20 mouse cellular contexts compared by ENCODE assay signal in the genomic region with DNA sequence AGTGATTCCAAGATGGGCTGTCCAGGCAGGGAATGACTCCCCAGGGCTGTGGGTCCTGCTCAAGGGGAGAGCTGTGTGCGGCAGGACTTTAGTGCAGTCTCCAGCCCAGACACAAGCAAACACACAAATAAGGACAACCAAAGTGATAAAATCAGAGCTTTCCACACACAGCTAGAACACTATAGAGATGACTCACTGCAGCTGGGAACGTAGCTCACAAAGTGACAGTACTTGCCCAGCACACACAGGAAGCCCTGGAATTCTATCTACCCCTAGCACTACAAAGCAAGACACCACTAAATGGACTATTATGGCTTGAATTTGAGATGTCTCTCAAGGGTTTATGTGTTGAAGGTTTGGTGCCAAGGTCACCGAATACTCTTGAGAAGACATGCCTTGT. TPM values are rescaled to one million over a fixed set of nuclear protein-coding genes. Genes with fewer than 3 reads are reported as not detected.
DNase-seq lines count a peak whose midpoint lies in the region; ATAC-seq and TF ChIP-seq lines count a peak whose summit lies in the region.
"Had no signal": no experiment of that assay in that cellular context is flagged by ENCODE, and none has a peak within 500 bp of the region (broad histone marks: within the 10 kb centered on the region; RNA-seq: fewer than 3 reads in every experiment).

No protein-coding gene starts in this region.

- ATAC-seq in frontal cortex, adult (ENCODE audit: low TSS enrichment) = peak; percentile 48
- ATAC-seq: forebrain, embryonic 13.5 days; forebrain, embryonic 15.5 days; forebrain, postnatal 0 days had no signal

- H3K36me3 ChIP-seq in C2C12 (ENCODE audit: control insufficient read depth, insufficient read depth) = no peaks in the 10 kb centered on the region
- H3K36me3 ChIP-seq: embryonic facial prominence, embryonic 10.5 days; embryonic facial prominence, embryonic 12.5 days; forebrain, embryonic 15.5 days had no signal

- no peaks in the 10 kb centered on the region for H3K79me2 ChIP-seq in C2C12 (ENCODE audit: control insufficient read depth, insufficient read depth)

- H3K27me3 ChIP-seq in C2C12 (ENCODE audit: control insufficient read depth, insufficient read depth, insufficient read length) = no peaks in the 10 kb centered on the region
- H3K27me3 ChIP-seq: embryonic facial prominence, embryonic 12.5 days; forebrain, embryonic 13.5 days; forebrain, embryonic 15.5 days had no signal

- no peak for DNase-seq in frontal cortex, postnatal 36 days (ENCODE audit: low spot score in 2 of 2)
- DNase-seq in 3T3-L1 (ENCODE audit: low read depth, low spot score) = peak; percentile 43
- no peak for DNase-seq in retina, embryonic 14.5 days (ENCODE audit: low spot score)
- DNase-seq in layer of hippocampus, adult 8-10 months (ENCODE audit: low spot score in 2 of 2) = no peak
- DNase-seq: adrenal gland, adult 8-10 months; adrenal gland, postnatal 25 days; B cell, adult 2 months; cerebellum, adult 11-12 months; cerebellum, adult 2 months; cerebellum, adult 9-10 months; cerebellum, postnatal 10 days; cerebellum, postnatal 25 days; forebrain, postnatal 0 days had no signal

- no peaks in the 10 kb centered on the region for H3K79me3 ChIP-seq in C2C12 (ENCODE audit: low read depth)

- no peak for TF ChIP-seq CTCF in C2C12 (IDR thresholded peaks at IDR 0.05; ENCODE audit: control insufficient read depth, insufficient read depth, insufficient read length)

- H3K4me3 ChIP-seq in C2C12 (ENCODE audit: insufficient read depth, poor library complexity, severe bottlenecking) = no peak overlapping the region
- H3K4me3 ChIP-seq: embryonic facial prominence, embryonic 10.5 days; embryonic facial prominence, embryonic 12.5 days; forebrain, embryonic 13.5 days; forebrain, embryonic 15.5 days had no signal

- no peak overlapping the region for H3ac ChIP-seq in C2C12 (ENCODE audit: control insufficient read depth, insufficient read length, low read depth)

TF ChIP-seq in C2C12, 6 proteins besides CTCF, POLR2A, EP300 and RAD21:
- TF ChIP-seq CEBPB (IDR thresholded peaks at IDR 0.05; ENCODE audit: low read depth) = no peak
- TF ChIP-seq MAX (IDR thresholded peaks at IDR 0.05) = no peak
- peak; percentile 69 for TF ChIP-seq MYOD1 (IDR thresholded peaks at IDR 0.05; ENCODE audit: control insufficient read depth, insufficient read length, low read depth)
- TF ChIP-seq USF1 (IDR thresholded peaks at IDR 0.05; ENCODE audit: low read depth) = no peak
- no peak for TF ChIP-seq MYOG (IDR thresholded peaks at IDR 0.05; ENCODE audit: control insufficient read depth, extremely low read depth, insufficient read length)
- no peak for TF ChIP-seq FOSL1 (IDR thresholded peaks at IDR 0.05; ENCODE audit: insufficient read depth, low read length, poor library complexity, severe bottlenecking)

RNA-seq across cellular contexts. Expression of a gene that starts 26.0 kb away (rescaled TPM):
- polyA plus RNA-seq in C2C12 (2012; fragmentation: generic; extraction: Trizol) = 33.8 TPM
- total RNA-seq in layer of hippocampus, adult 8-10 months (2022) = 10 to 100 TPM; 61.5 to 65.8 (median 63.6) TPM

RNA-seq across cellular contexts. Expression of a gene that starts 39.1 kb away (rescaled TPM):
- 3.7 TPM for polyA plus RNA-seq in C2C12 (2012; fragmentation: generic; extraction: Trizol)
- 1 to 10 TPM; 4.4 to 5.4 (median 4.9) TPM for total RNA-seq in layer of hippocampus, adult 8-10 months (2022)
- total RNA-seq: MEL had no signal
